Mouse (Mus musculus): ENCODE results near the gene Plcl2. TPM values are rescaled to one million over a fixed set of nuclear protein-coding genes. Genes with fewer than 3 reads are reported as not detected.
A peak's percentile ranks its signal among the peaks of the same experiment; 100 is the strongest.
"Not testable (repeated sequence)": the region's sequence is repeated elsewhere in the genome, so short reads cannot be mapped to it uniquely, and the experiment has no call there.

Gene Plcl2
- polyA plus RNA-seq, 1 experiment from 2014 or later = 54.9 TPM

- Histone ChIP-seq H3K27ac (peak overlapping the region; percentile 87), H3K36me3 (ENCODE audit: inconsistent target) (no peaks in the 10 kb centered on the region), H3K4me3 (ENCODE audit: inconsistent target) (peak overlapping the region; percentile 88), H3K79me2 (ENCODE audit: inconsistent target) (peaks cover 56% of the 10 kb centered on the region)
- WGBS (ENCODE audit: missing documents) = 0% methylated on average over 2 of the region's 2 CpGs
Observed at GRCm38 (mm10) chr17:50510279-50510678, 1.1 kb downstream of the Plcl2 start.

GRCm38 (mm10) chr17:50510741-50511140 is 1.5 kb downstream of the Plcl2 start:
- H3K36me3 ChIP-seq (ENCODE audit: inconsistent target) = no peaks in the 10 kb centered on the region
- H3K27ac ChIP-seq = peak overlapping the region; percentile 87
- WGBS (ENCODE audit: missing documents) = 13% methylated on average over 1 of the region's 1 CpGs
- peak overlapping the region; percentile 88 for H3K4me3 ChIP-seq (ENCODE audit: inconsistent target)
- peaks cover 61% of the 10 kb centered on the region for H3K79me2 ChIP-seq (ENCODE audit: inconsistent target)

GRCm38 (mm10) chr17:50512222-50512621 is 3.0 kb downstream of the Plcl2 start:
- H3K27ac ChIP-seq = peak overlapping the region; percentile 40
- H3K4me3 ChIP-seq (ENCODE audit: inconsistent target) = 0 out of 2 replicates have a peak overlapping the region, but pooled peaks have one; percentile 14
- no peaks in the 10 kb centered on the region for H3K36me3 ChIP-seq (ENCODE audit: inconsistent target)
- H3K79me2 ChIP-seq (ENCODE audit: inconsistent target) = peaks cover 76% of the 10 kb centered on the region
- WGBS (ENCODE audit: missing documents) = 58% methylated on average over 4 of the region's 5 CpGs

GRCm38 (mm10) chr17:50512841-50513240 is 3.6 kb downstream of the Plcl2 start:
- 41% methylated on average over 7 of the region's 7 CpGs for WGBS (ENCODE audit: missing documents)
- H3K4me3 ChIP-seq (ENCODE audit: inconsistent target) = peak overlapping the region; percentile 14; the same call in 1 of the 2 replicates
- peak overlapping the region; percentile 40 for H3K27ac ChIP-seq
- no peaks in the 10 kb centered on the region for H3K36me3 ChIP-seq (ENCODE audit: inconsistent target)
- peaks cover 82% of the 10 kb centered on the region for H3K79me2 ChIP-seq (ENCODE audit: inconsistent target)

- Histone ChIP-seq H3K4me3 (ENCODE audit: inconsistent target) (peak overlapping the region; percentile 14; the same call in 1 of the 2 replicates), H3K27ac (0 out of 2 replicates have a peak overlapping the region, but pooled peaks have one; percentile 40), H3K36me3 (ENCODE audit: inconsistent target) (no peaks in the 10 kb centered on the region), H3K79me2 (ENCODE audit: inconsistent target) (peaks cover 87% of the 10 kb centered on the region)
- 95% methylated on average over 6 of the region's 7 CpGs for WGBS (ENCODE audit: missing documents)
Observed at GRCm38 (mm10) chr17:50513376-50513775, 4.2 kb downstream of the Plcl2 start.

GRCm38 (mm10) chr17:50514012-50514411 is 4.8 kb downstream of the Plcl2 start:
- WGBS (ENCODE audit: missing documents) = 90% methylated on average over 7 of the region's 7 CpGs
- no peaks in the 10 kb centered on the region for H3K36me3 ChIP-seq (ENCODE audit: inconsistent target)
- H3K79me2 ChIP-seq (ENCODE audit: inconsistent target) = peaks cover 94% of the 10 kb centered on the region
- H3K4me3 ChIP-seq (ENCODE audit: inconsistent target) = no peak overlapping the region
- H3K27ac ChIP-seq = no peak overlapping the region

GRCm38 (mm10) chr17:50515926-50516325 is 6.7 kb downstream of the Plcl2 start:
- Histone ChIP-seq H3K27ac (no peak overlapping the region), H3K4me3 (ENCODE audit: inconsistent target) (no peak overlapping the region), H3K36me3 (ENCODE audit: inconsistent target) (no peaks in the 10 kb centered on the region), H3K79me2 (ENCODE audit: inconsistent target) (peaks cover 100% of the 10 kb centered on the region)
- WGBS (ENCODE audit: missing documents) = 94% methylated on average over 4 of the region's 4 CpGs

GRCm38 (mm10) chr17:50517781-50518415 is 8.7 kb downstream of the Plcl2 start:
- peaks cover 100% of the 10 kb centered on the region for H3K79me2 ChIP-seq (ENCODE audit: inconsistent target)
- 63% methylated on average over 6 of the region's 6 CpGs for WGBS (ENCODE audit: missing documents)
- H3K36me3 ChIP-seq (ENCODE audit: inconsistent target) = no peaks in the 10 kb centered on the region
- no peak overlapping the region for H3K4me3 ChIP-seq (ENCODE audit: inconsistent target)
- H3K27ac ChIP-seq = no peak overlapping the region

GRCm38 (mm10) chr17:50519588-50519987 is 10.4 kb downstream of the Plcl2 start:
- Histone ChIP-seq H3K27ac (no peak overlapping the region), H3K36me3 (ENCODE audit: inconsistent target) (no peaks in the 10 kb centered on the region), H3K79me2 (ENCODE audit: inconsistent target) (peaks cover 100% of the 10 kb centered on the region), H3K4me3 (ENCODE audit: inconsistent target) (no peak overlapping the region)
- WGBS (ENCODE audit: missing documents) = 95% methylated on average over 5 of the region's 5 CpGs

GRCm38 (mm10) chr17:50522473-50523083 is 13.4 kb downstream of the Plcl2 start:
- Histone ChIP-seq H3K36me3 (ENCODE audit: inconsistent target) (no peaks in the 10 kb centered on the region), H3K27ac (no peak overlapping the region), H3K79me2 (ENCODE audit: inconsistent target) (peaks cover 100% of the 10 kb centered on the region), H3K4me3 (ENCODE audit: inconsistent target) (no peak overlapping the region)
- WGBS (ENCODE audit: missing documents) = 65% methylated on average over 4 of the region's 5 CpGs

GRCm38 (mm10) chr17:50524970-50525369 is 15.8 kb downstream of the Plcl2 start:
- peaks cover 97% of the 10 kb centered on the region for H3K79me2 ChIP-seq (ENCODE audit: inconsistent target)
- no peak overlapping the region for H3K4me3 ChIP-seq (ENCODE audit: inconsistent target)
- H3K36me3 ChIP-seq (ENCODE audit: inconsistent target) = no peaks in the 10 kb centered on the region
- H3K27ac ChIP-seq = no peak overlapping the region
- WGBS (ENCODE audit: missing documents) = 67% methylated on average over 5 of the region's 6 CpGs

- Histone ChIP-seq H3K27ac (no peak overlapping the region), H3K4me3 (ENCODE audit: inconsistent target) (no peak overlapping the region), H3K36me3 (ENCODE audit: inconsistent target) (no peaks in the 10 kb centered on the region), H3K79me2 (ENCODE audit: inconsistent target) (peaks cover 97% of the 10 kb centered on the region)
- WGBS (ENCODE audit: missing documents) = 64% methylated on average over 2 of the region's 2 CpGs
Observed at GRCm38 (mm10) chr17:50525821-50526220, 16.6 kb downstream of the Plcl2 start.

- WGBS (ENCODE audit: missing documents) = 66% methylated on average over 8 of the region's 8 CpGs
- Histone ChIP-seq H3K4me3 (ENCODE audit: inconsistent target) (no peak overlapping the region), H3K36me3 (ENCODE audit: inconsistent target) (no peaks in the 10 kb centered on the region), H3K79me2 (ENCODE audit: inconsistent target) (peaks cover 97% of the 10 kb centered on the region), H3K27ac (no peak overlapping the region)
Observed at GRCm38 (mm10) chr17:50530089-50530488, 20.9 kb downstream of the Plcl2 start.

- 90% methylated on average over 2 of the region's 2 CpGs for WGBS (ENCODE audit: missing documents)
- not testable (repeated sequence) for H3K36me3 ChIP-seq (ENCODE audit: inconsistent target); H3K27ac ChIP-seq; H3K4me3 ChIP-seq (ENCODE audit: inconsistent target)
- H3K79me2 ChIP-seq (ENCODE audit: inconsistent target) = peaks cover 100% of the 10 kb centered on the region
Observed at GRCm38 (mm10) chr17:50534889-50535288, 25.7 kb downstream of the Plcl2 start.

- Histone ChIP-seq H3K36me3 (ENCODE audit: inconsistent target) (peaks cover 10% of the 10 kb centered on the region), H3K27ac (no peak overlapping the region), H3K79me2 (ENCODE audit: inconsistent target) (peaks cover 100% of the 10 kb centered on the region), H3K4me3 (ENCODE audit: inconsistent target) (no peak overlapping the region)
- 84% methylated on average over 4 of the region's 4 CpGs for WGBS (ENCODE audit: missing documents)
Observed at GRCm38 (mm10) chr17:50536409-50537194, 27.4 kb downstream of the Plcl2 start.
